Mouse (Mus musculus): ENCODE results near the gene Slc6a21. TPM values are rescaled to one million over a fixed set of nuclear protein-coding genes. Genes with fewer than 3 reads are reported as not detected.

Gene Slc6a21
- total RNA-seq (2023): not detected

DNA sequence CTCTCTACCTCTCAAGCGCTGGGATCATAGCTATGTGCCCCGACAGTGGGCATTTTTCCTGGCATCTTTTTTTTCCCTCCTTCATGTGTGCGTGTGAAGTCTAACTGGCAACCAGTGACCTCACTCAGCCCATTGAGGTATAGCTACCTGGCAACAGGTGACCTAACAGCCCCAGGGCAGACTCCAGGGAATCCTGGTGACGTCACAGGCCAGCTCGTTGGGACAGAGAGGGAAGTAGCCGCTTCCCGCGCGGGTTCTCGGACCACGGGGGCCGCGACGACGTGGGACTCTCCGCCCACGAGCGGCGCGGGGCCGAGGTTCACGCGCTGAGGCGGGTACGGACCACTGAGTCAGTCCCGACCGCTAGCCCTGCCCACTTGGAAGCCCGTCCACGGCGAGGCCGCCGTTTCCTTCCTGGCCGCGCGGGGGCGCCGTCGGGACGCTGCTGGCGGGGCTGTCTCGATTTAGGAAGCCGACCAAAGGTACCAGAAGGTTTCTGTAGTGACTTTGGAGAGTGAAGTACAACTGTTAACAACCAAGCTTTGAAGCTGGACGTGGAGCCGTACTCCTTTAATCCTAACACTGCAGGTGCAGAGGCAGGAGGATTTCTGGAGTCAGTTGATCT lies at the start of gene Slc6a21:
Slc6a21 (plus strand) TSS at position 378 of the 625 bp plus-strand sequence.

DNA sequence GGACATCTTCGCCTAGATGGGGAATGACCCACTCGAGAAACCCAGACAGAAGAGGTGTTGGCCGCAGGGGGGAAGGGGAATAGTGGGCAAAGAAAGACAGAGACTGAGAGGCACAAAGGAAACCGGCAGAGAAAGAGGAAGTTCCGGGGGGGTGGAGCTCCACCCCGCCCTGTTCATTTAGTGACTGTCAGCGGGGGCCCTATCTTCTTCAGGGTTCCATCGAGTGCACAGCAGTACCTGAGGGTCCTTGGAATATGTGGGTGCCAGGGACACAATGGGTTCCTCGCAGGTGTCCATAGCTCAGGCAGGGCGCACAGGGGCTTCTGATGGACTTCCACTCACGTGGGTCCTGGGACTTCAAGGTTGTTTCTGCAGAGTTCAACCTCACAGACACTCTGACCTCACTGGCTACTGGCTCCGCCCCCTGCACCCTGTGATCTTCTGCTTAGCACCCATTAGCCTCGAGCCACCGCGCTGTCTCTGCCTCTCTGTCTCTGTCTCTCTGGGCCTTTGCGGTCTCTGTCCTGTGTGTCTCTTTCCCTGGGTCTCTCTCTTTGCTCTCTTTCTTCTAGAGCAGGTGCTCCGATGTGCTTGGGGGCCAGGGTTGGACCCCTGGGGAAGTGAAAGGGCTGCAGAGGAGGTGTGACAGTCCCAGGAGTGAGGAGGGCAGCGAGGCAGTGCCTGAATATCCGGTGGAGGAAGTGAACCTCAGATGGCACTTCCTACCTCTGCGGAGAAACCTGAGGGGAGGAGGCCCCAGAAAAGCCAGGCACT lies 38.4 kb upstream of the Slc6a21 start, which contains the start of gene Cd37:
Cd37 (minus strand) TSS at position 393 of the 774 bp plus-strand sequence.

DNA sequence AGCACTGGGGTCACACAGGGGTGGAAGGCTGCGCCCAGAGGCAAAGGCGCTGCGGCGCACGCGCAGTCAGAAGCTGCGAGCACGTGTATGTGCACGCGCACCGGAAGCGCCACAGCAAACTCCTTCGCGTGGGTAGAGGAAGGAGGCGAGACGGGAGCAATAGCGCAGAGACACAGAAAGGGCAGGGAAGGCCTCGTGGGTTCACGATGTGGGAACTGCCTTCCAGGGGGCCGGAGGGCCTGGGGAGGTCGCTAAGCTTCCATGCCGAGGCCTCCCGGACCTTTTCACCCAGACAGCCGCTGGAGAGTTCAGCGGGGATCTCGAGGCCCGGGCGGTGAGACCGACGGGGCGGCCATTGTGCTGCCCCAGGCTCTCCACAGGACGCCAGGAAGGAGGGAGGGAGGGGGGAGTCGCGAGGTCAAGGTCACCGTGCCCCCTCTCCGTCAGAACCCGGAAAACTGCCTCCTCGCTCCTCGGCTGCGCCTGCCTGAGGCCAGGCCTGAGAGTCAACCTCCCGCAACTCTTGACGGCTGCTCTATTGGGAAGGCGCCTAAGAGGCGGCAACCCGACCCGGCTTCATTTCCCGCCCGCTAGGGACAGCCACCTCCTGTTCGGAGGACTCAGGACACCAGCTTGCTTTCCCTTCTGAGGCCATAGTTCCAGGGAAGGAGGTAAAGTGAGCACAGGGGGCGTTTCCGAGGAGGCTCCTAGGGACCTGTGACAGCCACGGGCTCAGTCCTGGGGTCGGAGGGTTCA lies 36.5 kb upstream of the Slc6a21 start, which contains the start of gene Slc6a16:
Slc6a16 (plus strand) TSS at position 453 of the 756 bp plus-strand sequence.

DNA sequence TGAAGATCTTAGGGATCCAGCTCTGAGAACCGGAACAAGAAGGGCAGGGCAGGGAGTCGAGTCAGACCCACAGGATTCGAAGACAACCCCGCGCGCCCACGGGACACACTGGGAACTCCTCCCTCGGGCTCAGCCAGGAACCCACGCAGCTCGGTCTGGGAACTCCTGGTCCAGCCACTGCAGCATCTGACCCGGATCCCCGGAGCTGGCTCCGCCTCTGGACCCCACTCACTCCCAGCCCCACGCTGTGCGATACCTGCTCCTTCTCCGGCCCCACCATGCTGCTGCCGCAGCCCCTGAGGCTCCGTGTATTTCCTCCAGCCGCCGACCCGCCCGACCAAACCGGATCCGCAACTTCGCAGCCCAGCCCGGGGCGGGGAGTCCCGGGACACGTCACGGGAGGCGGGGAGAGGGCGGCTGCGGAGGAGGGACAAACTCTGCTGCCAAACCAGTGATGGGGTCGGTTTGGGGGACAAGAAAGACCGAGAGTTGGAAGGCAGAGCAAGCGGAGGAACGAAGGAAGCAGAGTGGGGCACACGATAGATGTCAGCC lies 56.2 kb downstream of the Slc6a21 start, which contains the start of gene Trpm4:
Trpm4 (minus strand) TSS at position 350 of the 552 bp plus-strand sequence.

DNA sequence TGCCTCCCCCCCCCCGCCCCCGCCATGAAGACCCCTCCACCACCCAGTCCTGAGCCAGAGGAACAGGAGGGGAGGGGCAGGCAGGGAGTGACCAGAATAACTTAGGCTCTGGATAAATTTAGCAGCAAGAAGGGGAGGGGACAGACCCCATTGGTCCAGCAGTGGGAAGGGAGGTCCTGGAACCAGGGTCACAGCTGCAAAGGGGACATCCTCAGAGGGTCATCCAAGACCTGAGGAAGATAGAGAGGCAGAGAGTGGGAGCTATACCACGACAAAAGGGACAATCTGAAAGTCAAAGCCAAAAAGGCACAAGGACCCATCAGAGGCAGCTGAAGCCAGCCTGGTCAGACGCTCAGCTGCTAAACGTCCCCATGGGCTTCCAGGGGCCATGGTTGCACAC lies 57.7 kb downstream of the Slc6a21 start, which contains the start of gene Hrc:
Hrc (plus strand) TSS at position 235 of the 400 bp plus-strand sequence.

Other genes with a start within 250 kb of the Slc6a21 start
- 75.1 TPM for gene Prr12, start 224.6 kb upstream of the Slc6a21 start, total RNA-seq (2023)
- 61.3 TPM for gene Nosip, start 215.1 kb upstream of the Slc6a21 start, total RNA-seq (2023)
- gene Prrg2, start 214.8 kb upstream of the Slc6a21 start, total RNA-seq (2023): 0.95 TPM
- gene Rcn3, start 185.3 kb upstream of the Slc6a21 start, total RNA-seq (2023): 6.1 TPM
- 22.7 TPM for gene Fcgrt, start 173.7 kb upstream of the Slc6a21 start, total RNA-seq (2023)
- gene Rps11, start 153.1 kb upstream of the Slc6a21 start, total RNA-seq (2023): 3,211 TPM
- gene Rpl13a, start 148.8 kb upstream of the Slc6a21 start, total RNA-seq (2023): 5,433 TPM
- not detected for gene Gm45713, start 141.3 kb upstream of the Slc6a21 start, total RNA-seq (2023)
- gene Flt3l, start 141.1 kb upstream of the Slc6a21 start, total RNA-seq (2023): 299 TPM
- 38.5 TPM for gene Pih1d1, start 123.2 kb upstream of the Slc6a21 start, total RNA-seq (2023)
- gene Aldh16a1, start 122.9 kb upstream of the Slc6a21 start, total RNA-seq (2023): 61.5 TPM
- not detected for gene Slc17a7, start 113.6 kb upstream of the Slc6a21 start, total RNA-seq (2023)
- gene Gfy, start 97.9 kb upstream of the Slc6a21 start, total RNA-seq (2023): not detected
- gene Pth2, start 96.5 kb upstream of the Slc6a21 start, total RNA-seq (2023): not detected
- gene Ccdc155, start 72.6 kb upstream of the Slc6a21 start, total RNA-seq (2023): not detected
- not detected for gene Dkkl1, start 65.4 kb upstream of the Slc6a21 start, total RNA-seq (2023)
- not detected for gene Tead2, start 61.8 kb upstream of the Slc6a21 start, total RNA-seq (2023)
- 346 TPM for gene Cd37, start 38.4 kb upstream of the Slc6a21 start, total RNA-seq (2023)
- gene Slc6a16, start 36.4 kb upstream of the Slc6a21 start, total RNA-seq (2023): not detected
- gene Trpm4, start 56.3 kb downstream of the Slc6a21 start, total RNA-seq (2023): 10.0 TPM
- not detected for gene Hrc, start 57.8 kb downstream of the Slc6a21 start, total RNA-seq (2023)
- gene Ppfia3, start 89.5 kb downstream of the Slc6a21 start, total RNA-seq (2023): 0.47 TPM
- 2.6 TPM for gene Lin7b, start 93.1 kb downstream of the Slc6a21 start, total RNA-seq (2023)
- 701 TPM for gene Snrnp70, start 118.2 kb downstream of the Slc6a21 start, total RNA-seq (2023)
- gene Kcna7, start 128.1 kb downstream of the Slc6a21 start, total RNA-seq (2023): not detected
- gene Ntf5, start 136.2 kb downstream of the Slc6a21 start, total RNA-seq (2023): not detected
- not detected for gene Lhb, start 143.3 kb downstream of the Slc6a21 start, total RNA-seq (2023)
- gene Gys1, start 157.3 kb downstream of the Slc6a21 start, total RNA-seq (2023): 5.9 TPM
- gene Ruvbl2, start 160.6 kb downstream of the Slc6a21 start, total RNA-seq (2023): 50.8 TPM
- 537 TPM for gene Ftl1, start 182.4 kb downstream of the Slc6a21 start, total RNA-seq (2023)
- gene Bax, start 189.4 kb downstream of the Slc6a21 start, total RNA-seq (2023): 74.8 TPM
- gene Tulp2, start 204.4 kb downstream of the Slc6a21 start, total RNA-seq (2023): not detected
- not detected for gene Gm45808, start 209.3 kb downstream of the Slc6a21 start, total RNA-seq (2023)
- gene Dhdh, start 211.3 kb downstream of the Slc6a21 start, total RNA-seq (2023): 1.2 TPM
- gene Nucb1, start 232.9 kb downstream of the Slc6a21 start, total RNA-seq (2023): 80.1 TPM
- gene Ppp1r15a, start 248.8 kb downstream of the Slc6a21 start, total RNA-seq (2023): 949 TPM
- 3.9 TPM for gene Plekha4, start 248.8 kb downstream of the Slc6a21 start, total RNA-seq (2023)